Mouse (Mus musculus) kidney, adult 2 months (tissue): ENCODE measurements around the gene 1700021F05Rik. TPM values are rescaled to one million over a fixed set of nuclear protein-coding genes. Genes with fewer than 3 reads are reported as not detected.

Experiments used
- DNase-seq: peaks from one replicate; pipeline ENCODE4 v3.0.0; 2021
- H3K27ac ChIP-seq: fragments of 200-500 bp; 2 replicates; pipeline ENCODE4 v1.5.1; 2012; ENCODE audit warnings: low read depth, low read length, control low read depth, inconsistent platforms; ENCODE audit not compliant: insufficient read depth
- H3K27me3 ChIP-seq: fragments of 200-500 bp; replicated peaks from 2 replicates; pipeline ENCODE4 v1.6.1; 2012; ENCODE audit warnings: mild to moderate bottlenecking, moderate library complexity, low read length, inconsistent platforms; ENCODE audit not compliant: control insufficient read depth, insufficient read depth
- H3K36me3 ChIP-seq: fragments of 200-500 bp; 2 replicates; pipeline ENCODE4 v1.6.1; 2012; ENCODE audit warnings: mild to moderate bottlenecking, moderate library complexity, low read length, inconsistent platforms; ENCODE audit not compliant: control insufficient read depth, insufficient read depth
- H3K4me1 ChIP-seq: fragments of 200-500 bp; 2 replicates; pipeline ENCODE4 v1.6.1; 2011; ENCODE audit warnings: low read length; ENCODE audit not compliant: control insufficient read depth, insufficient read depth
- H3K4me3 ChIP-seq: fragments of 200-500 bp; 2 replicates; pipeline ENCODE4 v1.5.1; 2011; ENCODE audit warnings: mild to moderate bottlenecking, low read depth, low read length, control low read depth; ENCODE audit not compliant: insufficient read depth
- CTCF ChIP-seq: fragments of 200-500 bp; conservative IDR thresholded peaks from 2 replicates; pipeline ENCODE4 v1.5.1; 2011; ENCODE audit warnings: low read depth, mild to moderate bottlenecking, control low read depth, low read length, moderate library complexity, mixed read lengths; ENCODE audit not compliant: insufficient read depth, insufficient read length
- POLR2A ChIP-seq: fragments of 200-500 bp; IDR thresholded peaks from one replicate; pipeline ENCODE4 v1.6.1; 2011; ENCODE audit warnings: low read depth, low read length, control low read depth
- WGBS: fragments of 180-500 bp; shearing (Covaris S2); methylation state at CpG from one replicate; pipeline ENCODE4 v1.1.7; 2018; 5-methylcytosine and 5-hydroxymethylcytosine counted together
- polyA plus RNA-seq: library from polyadenylated mRNA; depleted of rRNA; stranded (reverse); fragments of >200 nt; gene quantifications from 2 replicates; pipeline ENCODE4 v1.2.3, GENCODE M21; 2012

The 1700021F05Rik gene
- polyA plus RNA-seq, 1 experiment, result 19.6 TPM

DNA sequence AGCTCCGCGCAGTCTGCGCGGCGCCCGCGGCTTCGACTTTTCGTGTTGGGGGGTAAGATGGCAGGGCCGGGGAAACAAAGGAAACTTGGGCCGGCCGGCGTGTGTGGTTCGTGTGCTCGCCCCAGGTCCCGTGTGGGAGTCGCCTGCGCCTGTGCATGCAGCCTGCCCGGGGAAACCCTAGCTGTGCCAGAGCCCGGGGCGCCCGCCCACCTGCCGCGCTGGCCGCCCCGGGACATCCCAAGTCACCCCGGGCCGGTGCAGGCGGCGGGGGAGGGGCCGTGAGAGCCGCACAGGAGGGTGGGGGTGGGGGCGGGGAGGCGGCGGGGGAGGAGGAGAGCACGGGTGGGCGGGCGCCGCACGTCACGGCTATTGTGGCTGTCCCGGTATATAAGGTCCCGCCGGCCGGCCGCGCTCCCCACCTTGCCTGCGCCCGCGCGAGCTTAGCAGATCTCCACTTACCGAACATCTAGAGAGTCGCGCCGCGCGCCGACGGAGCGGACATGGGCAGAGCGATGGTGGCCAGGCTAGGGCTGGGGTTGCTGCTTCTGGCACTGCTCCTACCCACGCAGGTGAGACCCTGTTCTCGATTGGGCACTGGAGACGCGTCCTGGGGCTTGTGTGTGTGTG, 38.1 kb upstream of the 1700021F05Rik start:
- peak; percentile 90 for DNase-seq
- TF ChIP-seq CTCF (no peak), POLR2A (peak; percentile 85)

DNA sequence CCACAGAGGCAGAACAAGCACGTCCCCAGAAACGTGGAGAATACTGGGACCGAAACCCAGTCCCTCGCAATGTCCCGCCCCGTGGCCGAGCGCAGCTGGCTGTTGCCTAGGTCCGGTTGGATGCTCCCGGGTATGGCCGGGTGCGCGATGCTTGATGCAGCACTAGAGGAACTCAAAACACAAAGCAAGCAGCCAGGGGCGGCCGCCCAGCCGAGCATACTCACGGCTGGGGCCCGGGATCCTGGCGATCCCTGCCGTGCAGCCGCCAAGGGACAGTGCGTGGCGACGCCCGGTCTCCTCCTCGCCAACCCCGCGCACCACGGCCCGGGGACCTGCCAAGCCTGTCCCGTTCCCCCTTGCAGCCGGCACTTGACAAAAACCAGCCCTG, 37.6 kb upstream of the 1700021F05Rik start:
- Histone ChIP-seq H3K27ac (peak overlapping the region; percentile 95), H3K36me3 (no peaks in the 10 kb centered on the region)
- DNase-seq, result peak; percentile 62

More for the DNA sequence above, 38.1 kb upstream of the 1700021F05Rik start:
- Histone ChIP-seq H3K36me3 (no peaks in the 10 kb centered on the region), H3K4me3 (peak overlapping the region; percentile 63), H3K27ac (peak overlapping the region; percentile 95), H3K4me1 (no peaks in the 10 kb centered on the region), H3K27me3 (no peaks in the 10 kb centered on the region)
- under 1% methylated on average over 61 of the region's 65 CpGs for WGBS

DNA sequence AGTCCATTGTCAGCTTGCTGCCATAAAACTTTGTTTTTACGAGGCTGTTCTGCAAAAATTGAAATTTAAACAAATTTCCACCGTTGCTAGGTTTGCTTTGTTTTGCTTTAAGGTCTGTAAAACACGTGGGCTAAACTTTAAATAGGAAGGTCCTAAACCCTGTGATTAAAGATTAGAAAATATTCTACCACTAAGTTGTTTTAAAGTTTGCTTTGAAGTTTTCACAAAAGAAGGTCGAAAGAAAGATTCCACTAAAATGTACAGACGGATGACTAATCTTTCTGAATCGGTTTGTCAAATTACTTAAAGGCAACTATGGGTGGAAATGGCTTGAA, 37.2 kb upstream of the 1700021F05Rik start, which contains the start of gene Cd24a:
Cd24a (plus strand) TSS at position 288 of the 335 bp plus-strand sequence.
- Histone ChIP-seq H3K4me3 (peak within 1 kb of the TSS; percentile 63), H3K27ac (peak within 1 kb of the TSS; percentile 95), H3K36me3 (no peaks in the 10 kb centered on the region), H3K27me3 (no peaks in the 10 kb centered on the region), H3K4me1 (no peaks in the 10 kb centered on the region)
- no peak for DNase-seq
- TF ChIP-seq CTCF, result no peak
- TF ChIP-seq POLR2A, result no peak
- WGBS, result 2% methylated on average over 6 of the region's 6 CpGs

More for the DNA sequence above, 37.6 kb upstream of the 1700021F05Rik start:
- under 1% methylated on average over 32 of the region's 32 CpGs for WGBS
- Histone ChIP-seq H3K4me3 (peak overlapping the region; percentile 63), H3K27me3 (no peaks in the 10 kb centered on the region), H3K4me1 (no peaks in the 10 kb centered on the region)
- no peak for TF ChIP-seq CTCF

DNA sequence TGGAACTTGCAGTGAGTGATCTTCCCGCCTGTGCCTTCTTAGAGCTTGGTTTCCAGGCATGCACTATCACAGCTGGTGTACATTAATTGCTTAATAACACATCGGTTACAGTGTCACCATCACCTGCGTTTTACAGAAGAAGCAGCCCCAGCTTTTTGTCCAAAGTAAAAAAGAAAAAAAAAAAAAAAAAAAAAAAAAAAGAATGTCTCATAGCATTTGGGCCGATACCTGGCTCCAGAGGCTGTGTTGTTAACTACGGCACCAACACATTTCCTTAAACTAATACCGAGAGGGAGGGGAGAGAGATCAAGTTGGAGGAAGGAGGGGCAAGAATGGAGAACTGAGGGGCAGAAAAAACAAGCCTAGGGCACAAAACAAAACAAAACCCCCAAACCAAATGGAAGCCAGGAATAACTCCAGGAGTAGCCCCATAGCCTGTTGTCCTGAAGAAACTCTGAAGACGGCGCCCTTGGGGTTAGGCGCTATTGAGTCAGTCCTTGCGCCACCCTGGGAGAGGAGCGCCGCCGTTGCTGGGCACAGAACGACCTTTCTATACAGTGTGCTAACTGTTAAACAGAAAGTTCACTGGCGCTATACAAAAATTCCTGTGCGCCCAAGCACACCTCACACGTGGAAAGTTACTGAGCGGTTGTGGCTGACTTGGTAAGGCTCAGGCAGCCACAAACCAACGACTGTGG, 36.7 kb upstream of the 1700021F05Rik start:
- no peaks in the 10 kb centered on the region for H3K36me3 ChIP-seq
- 22% methylated on average over 19 of the region's 19 CpGs for WGBS
- H3K4me3 ChIP-seq, result no peak overlapping the region
- TF ChIP-seq CTCF, result no peak
- no peak for TF ChIP-seq POLR2A
- DNase-seq, result peak; percentile 50
- no peaks in the 10 kb centered on the region for H3K4me1 ChIP-seq
- peak overlapping the region; percentile 42; the same call in 1 of the 2 replicates for H3K27ac ChIP-seq
- no peaks in the 10 kb centered on the region for H3K27me3 ChIP-seq

DNA sequence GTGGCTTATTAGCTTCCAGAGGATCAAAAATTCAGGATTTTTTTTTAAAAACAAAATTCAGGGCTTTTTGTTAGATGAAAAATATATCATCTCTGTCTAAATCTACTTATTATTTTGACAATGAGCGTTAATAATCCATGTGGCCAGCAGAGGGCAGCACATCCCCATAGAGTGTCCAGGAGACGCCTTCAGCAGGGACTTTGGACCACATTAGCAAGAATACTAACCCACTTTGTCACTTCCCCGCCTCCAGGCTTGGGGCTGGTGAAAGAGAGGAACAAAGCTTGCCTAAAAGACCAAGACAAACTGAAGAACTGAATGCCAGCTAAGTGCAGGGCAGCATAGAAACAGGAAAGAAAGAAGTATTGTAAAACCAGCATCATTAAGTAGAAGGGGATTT, 34.2 kb upstream of the 1700021F05Rik start:
- Histone ChIP-seq H3K27ac (no peak overlapping the region), H3K36me3 (no peaks in the 10 kb centered on the region), H3K4me3 (no peak overlapping the region), H3K4me1 (no peaks in the 10 kb centered on the region), H3K27me3 (no peaks in the 10 kb centered on the region)
- TF ChIP-seq CTCF (peak; percentile 88), POLR2A (no peak)
- 2% methylated on average over 3 of the region's 3 CpGs for WGBS
- DNase-seq, result peak; percentile 87

DNA sequence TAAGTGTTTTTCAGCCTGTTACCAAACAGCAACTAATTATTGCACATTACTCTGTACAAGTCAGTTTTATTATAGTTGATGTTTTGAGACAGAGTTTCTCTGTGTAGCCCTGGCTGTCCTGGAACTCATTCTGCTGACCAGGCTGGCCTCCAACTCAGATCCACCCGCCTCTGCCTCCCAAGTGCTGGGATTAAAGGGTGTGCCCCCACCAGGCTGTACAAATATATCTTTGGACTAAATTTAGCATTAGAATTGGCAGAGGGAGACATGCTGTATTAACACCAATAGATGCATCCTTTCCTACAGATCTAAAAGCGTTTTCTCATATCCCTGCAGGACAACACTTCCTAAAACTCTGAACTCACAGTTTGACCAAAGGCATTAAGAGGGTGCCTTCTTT, 33.6 kb upstream of the 1700021F05Rik start:
- no peak overlapping the region for H3K4me3 ChIP-seq
- TF ChIP-seq CTCF (no peak), POLR2A (no peak)
- no peak overlapping the region for H3K27ac ChIP-seq
- H3K4me1 ChIP-seq, result no peaks in the 10 kb centered on the region
- H3K36me3 ChIP-seq, result no peaks in the 10 kb centered on the region
- no peak for DNase-seq
- WGBS, result 84% methylated on average over 2 of the region's 2 CpGs
- no peaks in the 10 kb centered on the region for H3K27me3 ChIP-seq

DNA sequence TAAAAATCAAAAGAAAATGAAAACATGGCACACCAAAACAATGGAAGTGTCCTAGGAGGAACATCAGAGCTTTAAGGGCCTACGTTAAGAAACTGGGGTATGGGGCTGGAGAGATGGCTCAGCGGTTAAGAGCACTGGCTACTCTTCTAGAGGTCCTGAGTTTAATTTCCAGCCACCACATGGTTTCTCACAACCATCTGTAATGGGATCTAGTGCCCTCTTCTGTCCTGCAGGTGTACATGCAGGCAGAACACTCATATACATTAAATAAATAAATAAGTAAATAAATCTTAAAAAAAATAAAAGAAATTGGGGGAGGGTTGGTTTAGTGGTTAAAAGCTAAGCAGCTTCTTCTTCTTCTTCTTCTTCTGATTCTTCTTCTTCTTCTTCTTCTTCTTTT, 20.5 kb upstream of the 1700021F05Rik start:
- H3K36me3 ChIP-seq, result no peaks in the 10 kb centered on the region
- WGBS, result 94% methylated on average over 2 of the region's 2 CpGs

More for the DNA sequence above, 20.5 kb upstream of the 1700021F05Rik start:
- no peaks in the 10 kb centered on the region for H3K4me1 ChIP-seq
- TF ChIP-seq POLR2A, result no peak
- TF ChIP-seq CTCF, result no peak
- no peaks in the 10 kb centered on the region for H3K27me3 ChIP-seq
- no peak overlapping the region for H3K4me3 ChIP-seq
- H3K27ac ChIP-seq, result no peak overlapping the region
- no peak for DNase-seq
